Mouse (Mus musculus) right cerebral cortex, postnatal 14 days (tissue): ENCODE data around the gene Pip4k2c.
A peak's percentile ranks its signal among the peaks of the same experiment; 100 is the strongest.

Experiments
- DNase-seq: peaks from one replicate; pipeline ENCODE4 v3.0.0; 2022

Pip4k2c gene

GRCm38 (mm10) chr10:127188079-127188453, 23.3 kb downstream of the Pip4k2c start:
- DNase-seq, result no peak

GRCm38 (mm10) chr10:127187371-127188078, 23.9 kb downstream of the Pip4k2c start:
- DNase-seq, result peak; percentile 56

- no peak for DNase-seq
Observed at GRCm38 (mm10) chr10:127186451-127186850, 24.9 kb downstream of the Pip4k2c start.

DNA sequence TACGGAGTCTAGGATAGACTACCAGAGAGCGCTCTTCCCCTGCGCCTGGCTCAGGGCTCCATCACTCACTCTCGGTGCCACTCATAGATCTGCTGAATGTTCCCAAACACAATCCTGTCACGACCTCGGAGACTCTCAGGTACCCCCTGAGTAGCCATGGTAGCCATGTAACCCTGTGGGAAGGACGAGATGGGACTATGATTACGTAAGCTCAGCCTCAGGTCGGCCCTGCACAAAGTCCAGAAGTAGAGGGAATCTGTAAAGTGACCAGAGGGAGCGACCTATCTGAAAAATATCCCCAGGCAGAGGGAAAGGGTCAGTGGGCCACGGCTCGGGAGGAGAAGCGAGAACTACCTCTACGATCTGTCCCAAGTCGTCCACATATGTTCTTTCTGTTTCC, 25.9 kb downstream of the Pip4k2c start:
- DNase-seq, result no peak

- peak; percentile 67 for DNase-seq
Observed at GRCm38 (mm10) chr10:127185101-127185500, 26.3 kb downstream of the Pip4k2c start.

DNA sequence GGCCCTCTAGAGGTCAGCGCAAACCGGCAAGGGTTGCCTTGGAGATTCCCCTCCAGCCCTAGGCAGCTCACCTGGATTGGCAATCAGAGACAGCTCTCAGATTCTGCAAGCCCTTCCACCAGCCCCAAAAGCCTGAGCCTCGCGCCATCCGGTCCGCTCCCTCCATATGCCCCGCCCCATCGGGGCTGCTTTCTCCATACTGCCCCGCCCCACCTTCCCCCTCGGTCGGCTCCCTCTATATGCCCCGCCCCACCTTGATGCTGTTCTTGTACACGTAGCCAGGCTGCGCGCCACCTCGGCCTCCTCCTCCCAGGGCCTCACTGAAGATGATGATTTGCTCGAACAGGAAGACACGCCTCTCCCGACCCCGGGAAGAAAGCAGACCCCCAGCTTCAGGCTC, 27.6 kb downstream of the Pip4k2c start:
- no peak for DNase-seq

DNA sequence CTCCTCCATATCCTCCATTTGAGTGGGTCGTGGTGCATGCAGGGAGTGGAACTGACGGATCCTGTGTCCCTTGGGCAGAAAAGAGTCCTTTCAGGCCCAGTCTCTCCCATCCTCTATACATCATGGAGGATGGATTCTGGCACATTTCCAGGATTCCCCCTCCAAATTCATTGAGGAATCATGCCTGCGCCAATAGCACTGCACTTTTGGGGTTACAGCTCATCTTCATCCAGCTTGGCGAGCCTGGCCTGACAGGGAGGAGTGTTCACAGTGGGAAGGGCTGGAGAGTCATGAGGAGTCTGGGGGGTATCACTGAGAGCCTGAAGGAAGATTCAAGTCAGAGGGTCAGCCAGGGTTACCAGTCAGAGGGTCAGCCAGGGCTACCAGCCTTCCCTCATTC, 28.8 kb downstream of the Pip4k2c start:
- DNase-seq, result no peak

DNA sequence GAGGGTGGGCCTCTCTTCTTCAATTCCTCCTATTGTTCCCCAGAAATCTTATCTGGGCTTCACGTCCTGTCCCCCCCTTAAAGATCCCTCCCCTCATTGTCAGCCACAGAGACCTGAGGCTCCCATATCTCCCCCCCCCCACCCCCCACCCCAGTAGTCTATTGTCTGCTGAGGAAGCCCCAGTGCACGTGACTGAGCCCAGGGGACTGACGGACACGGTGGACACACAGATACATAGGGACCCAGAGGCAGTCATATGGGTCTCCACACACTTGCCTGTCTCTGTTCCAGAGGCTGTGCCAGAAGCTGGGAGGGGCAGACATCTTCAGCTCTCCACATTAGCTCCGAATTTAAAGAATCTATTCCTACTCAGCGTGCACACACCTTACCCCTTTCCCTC, 29.8 kb downstream of the Pip4k2c start:
- DNase-seq, result no peak

GRCm38 (mm10) chr10:127180695-127181047, 30.7 kb downstream of the Pip4k2c start:
- DNase-seq, result no peak

GRCm38 (mm10) chr10:127179871-127180694, 31.3 kb downstream of the Pip4k2c start, which contains the start of gene Slc26a10:
Gene Slc26a10, minus strand, starts transcription at chr10:127180645.
- no peak for DNase-seq

DNA sequence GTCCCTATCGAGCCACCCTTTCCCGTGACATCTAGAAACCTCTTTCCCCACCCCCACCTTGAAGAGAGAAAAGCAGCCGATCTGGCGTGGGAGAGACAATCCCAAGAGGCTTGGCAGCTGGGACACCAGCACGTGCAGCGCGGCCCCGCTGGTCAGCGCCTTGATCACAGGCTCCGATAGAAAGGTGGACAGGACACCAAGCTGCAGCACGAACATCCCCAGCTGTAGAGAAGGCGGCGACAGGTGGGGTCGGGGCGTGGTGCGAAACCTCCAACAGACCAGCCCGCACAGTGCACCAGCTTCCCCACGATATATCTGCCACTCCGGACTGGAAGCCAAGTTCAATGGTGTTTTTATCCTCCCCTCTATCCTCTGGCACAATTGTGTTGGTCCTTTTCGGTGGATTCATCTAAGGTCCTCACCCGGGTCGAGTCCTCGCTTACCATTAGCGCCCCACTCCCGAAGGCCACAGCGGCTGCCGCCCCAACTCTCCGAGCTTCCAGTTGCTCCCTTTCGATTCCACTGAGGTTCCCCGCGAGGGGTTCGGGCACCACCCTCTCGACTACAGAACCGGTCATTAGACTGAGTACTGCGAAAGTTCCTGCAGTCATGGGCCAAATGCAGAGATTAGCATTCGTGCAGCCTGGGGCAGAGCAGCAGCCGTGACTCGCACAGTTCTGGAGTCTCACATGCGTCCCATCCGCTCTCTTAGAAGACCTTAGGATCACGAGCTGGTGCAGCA, 32.9 kb downstream of the Pip4k2c start:
- no peak for DNase-seq

DNA sequence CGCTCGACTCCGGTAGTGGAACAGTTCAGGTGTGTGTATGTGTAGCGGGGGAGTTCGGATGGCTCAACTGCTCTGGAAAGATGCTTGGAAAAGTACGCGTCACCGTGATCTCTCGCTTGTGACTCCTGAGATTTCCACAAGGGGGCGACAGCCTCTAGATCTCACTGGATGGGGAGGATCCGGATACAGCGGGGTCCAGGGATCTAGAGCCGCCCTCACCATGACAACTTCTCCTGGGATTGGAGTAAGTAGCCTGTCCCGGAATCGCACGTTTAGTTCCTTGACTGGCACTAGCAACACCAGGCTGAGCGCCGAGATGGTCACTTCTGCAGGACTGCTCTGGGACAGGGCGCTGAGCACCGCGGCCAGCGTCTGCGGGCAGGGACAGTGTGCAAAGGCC, 33.7 kb downstream of the Pip4k2c start:
- DNase-seq, result peak; percentile 78

- no peak for DNase-seq
Observed at GRCm38 (mm10) chr10:127177235-127177634, 34.1 kb downstream of the Pip4k2c start.

GRCm38 (mm10) chr10:127176756-127177155, 34.6 kb downstream of the Pip4k2c start:
- no peak for DNase-seq

- DNase-seq, result no peak
Observed at GRCm38 (mm10) chr10:127176228-127176627, 35.2 kb downstream of the Pip4k2c start.

DNA sequence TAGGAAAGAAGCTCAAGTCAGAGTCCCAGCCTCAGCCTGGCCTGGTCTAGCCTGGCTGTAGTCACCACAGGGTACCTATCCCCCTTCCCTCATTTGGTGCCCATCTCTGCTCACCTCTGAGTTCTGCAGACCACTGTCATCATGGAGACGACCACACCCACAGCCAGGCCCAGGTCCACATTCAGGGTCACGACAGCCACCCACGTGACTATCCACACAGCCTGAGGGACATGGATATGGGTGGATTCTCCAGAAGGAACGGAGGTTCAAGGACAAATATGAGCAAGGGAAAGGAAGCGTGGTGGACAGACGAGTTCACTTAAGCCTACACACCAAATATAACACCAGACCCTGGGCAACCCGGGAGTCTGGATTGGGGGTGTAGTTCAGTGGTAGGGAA, 37.2 kb downstream of the Pip4k2c start:
- DNase-seq, result no peak

DNA sequence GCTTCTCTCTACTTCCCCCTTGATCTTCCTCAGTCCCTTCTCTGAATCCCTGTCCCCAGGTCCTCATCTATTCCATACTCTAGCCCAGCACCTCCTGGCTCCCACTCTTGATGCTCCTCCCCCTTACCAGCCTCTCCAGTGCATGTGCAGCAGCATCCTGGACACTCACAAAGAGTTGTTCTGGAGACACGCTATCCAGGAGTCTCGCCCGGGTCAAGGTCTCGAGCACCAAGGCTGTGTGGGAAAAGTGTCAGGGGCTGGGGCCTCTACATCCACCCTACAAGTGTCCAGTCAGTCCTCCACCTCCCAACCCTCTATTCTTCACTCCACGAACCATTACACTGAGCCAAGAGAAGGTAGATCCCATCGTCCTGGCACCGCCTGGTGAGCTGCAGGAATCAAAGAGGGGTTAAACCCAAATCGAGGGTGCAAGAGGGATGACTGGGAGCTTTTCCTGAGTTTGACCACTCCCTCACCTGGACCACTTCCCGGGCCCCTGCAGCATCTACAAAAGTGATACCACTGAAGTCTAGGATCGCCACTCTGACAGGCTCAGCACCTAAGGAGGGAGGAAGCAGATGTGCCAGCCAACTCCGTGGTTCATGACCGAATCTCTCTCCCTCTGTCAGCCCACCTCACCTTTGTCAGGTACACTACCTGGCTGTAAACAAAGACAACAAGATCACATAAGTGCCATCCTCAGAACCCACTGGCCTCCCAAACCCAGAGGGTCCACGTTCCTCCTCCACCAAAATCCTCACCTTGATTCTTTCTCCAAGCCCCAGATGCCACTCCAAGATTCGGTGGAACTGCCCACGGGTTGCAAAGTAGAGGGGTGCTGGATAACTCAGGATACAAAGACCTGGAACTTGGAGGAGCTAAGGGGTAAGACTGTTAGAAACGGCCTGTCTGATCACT, 38.0 kb downstream of the Pip4k2c start:
- DNase-seq, result no peak

- DNase-seq, result no peak
Observed at GRCm38 (mm10) chr10:127171631-127172200, 39.7 kb downstream of the Pip4k2c start.

GRCm38 (mm10) chr10:127170837-127171272, 40.5 kb downstream of the Pip4k2c start:
- peak; percentile 72 for DNase-seq

- DNase-seq, result no peak
Observed at GRCm38 (mm10) chr10:127170002-127170401, 41.4 kb downstream of the Pip4k2c start.

GRCm38 (mm10) chr10:127167614-127168192, 43.7 kb downstream of the Pip4k2c start:
- no peak for DNase-seq
